Mouse (Mus musculus) CD4-positive naive resting alpha-beta T cell, adult 57 days (primary cell): ENCODE measurements around the gene Tdrd6. TPM values are rescaled to one million over a fixed set of nuclear protein-coding genes. Genes with fewer than 3 reads are reported as not detected.

Experiments
- total RNA-seq: library from RNA; stranded (reverse); gene quantifications from one replicate; pipeline ENCODE4 v1.2.4, GENCODE M21; 2023

Tdrd6 gene
- total RNA-seq, result 0.09 TPM

DNA sequence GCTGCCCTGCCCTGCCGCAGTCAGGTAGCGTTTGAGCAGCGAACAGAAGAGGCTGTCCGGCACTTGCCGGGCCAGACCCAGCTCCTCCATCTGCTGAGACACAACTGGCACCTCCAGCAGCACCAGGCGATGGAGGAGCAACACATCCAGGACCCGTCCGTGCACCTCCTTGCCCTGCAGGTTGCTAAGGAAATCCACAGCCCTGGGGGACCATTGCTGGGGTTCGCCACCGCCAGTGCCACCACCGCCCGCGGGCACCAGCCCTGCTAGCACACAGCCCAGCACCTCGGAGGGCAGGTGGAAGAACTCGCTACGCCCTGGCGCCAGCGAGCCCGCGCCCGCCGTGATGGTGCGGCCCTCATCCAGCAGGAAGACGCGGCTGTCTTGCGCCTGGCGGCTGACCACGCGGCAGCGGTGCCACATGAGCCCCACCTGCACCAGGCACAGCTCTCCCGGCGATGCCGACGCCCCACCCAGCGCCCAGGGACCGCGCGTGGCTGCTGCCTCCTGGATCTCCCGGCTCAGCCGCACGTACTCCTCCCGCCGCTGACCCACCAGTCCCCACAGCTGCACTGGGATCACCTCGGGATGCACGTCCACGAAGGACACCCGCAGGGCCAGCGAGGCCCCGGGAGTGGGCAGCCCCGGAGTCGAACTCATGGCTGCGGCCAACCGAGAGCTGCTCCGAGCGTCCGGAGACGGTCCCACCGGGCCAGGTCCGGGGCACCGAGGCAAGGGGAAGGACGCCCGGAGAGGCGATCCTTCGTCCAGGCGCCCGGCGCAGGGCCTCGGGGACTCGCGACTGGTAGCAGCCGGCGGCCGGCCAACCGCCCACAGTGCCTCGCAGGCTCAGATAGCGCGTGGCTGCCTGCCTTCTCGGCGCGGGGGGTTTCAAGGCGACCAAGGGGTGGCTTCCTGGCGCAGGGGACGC, at the start of gene Tdrd6:
TSS of gene Tdrd6 (minus strand) at position 804 of the 931 bp plus-strand sequence.

DNA sequence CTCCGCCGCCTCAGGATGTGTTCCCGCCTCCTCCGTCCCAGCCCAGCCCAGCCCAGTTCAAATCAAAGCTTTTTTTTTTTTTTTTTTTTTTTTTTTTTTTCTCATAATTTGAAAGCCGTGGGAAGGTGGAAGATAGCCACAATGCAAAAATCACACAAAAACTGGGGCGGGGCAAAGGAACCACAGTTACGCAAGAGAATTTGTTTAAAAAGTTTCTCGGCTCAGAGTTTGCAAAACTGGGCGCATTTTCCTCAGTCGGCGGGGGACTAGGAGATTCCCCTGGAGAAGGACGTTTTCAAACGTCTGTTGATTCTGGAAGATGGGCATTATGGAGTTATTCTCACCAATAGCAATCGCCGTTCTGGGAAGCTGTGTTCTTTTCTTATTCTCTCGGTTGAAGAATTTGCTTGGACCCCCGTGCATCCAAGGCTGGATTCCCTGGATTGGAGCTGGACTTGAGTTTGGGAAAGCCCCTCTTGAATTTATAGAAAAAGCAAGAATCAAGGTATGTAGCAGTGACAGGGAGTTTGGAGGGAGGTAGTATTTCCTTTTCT, 37.3 kb upstream of the Tdrd6 start, which contains the start of gene Cyp39a1:
TSS of gene Cyp39a1 (plus strand) at position 136 of the 554 bp plus-strand sequence.

DNA sequence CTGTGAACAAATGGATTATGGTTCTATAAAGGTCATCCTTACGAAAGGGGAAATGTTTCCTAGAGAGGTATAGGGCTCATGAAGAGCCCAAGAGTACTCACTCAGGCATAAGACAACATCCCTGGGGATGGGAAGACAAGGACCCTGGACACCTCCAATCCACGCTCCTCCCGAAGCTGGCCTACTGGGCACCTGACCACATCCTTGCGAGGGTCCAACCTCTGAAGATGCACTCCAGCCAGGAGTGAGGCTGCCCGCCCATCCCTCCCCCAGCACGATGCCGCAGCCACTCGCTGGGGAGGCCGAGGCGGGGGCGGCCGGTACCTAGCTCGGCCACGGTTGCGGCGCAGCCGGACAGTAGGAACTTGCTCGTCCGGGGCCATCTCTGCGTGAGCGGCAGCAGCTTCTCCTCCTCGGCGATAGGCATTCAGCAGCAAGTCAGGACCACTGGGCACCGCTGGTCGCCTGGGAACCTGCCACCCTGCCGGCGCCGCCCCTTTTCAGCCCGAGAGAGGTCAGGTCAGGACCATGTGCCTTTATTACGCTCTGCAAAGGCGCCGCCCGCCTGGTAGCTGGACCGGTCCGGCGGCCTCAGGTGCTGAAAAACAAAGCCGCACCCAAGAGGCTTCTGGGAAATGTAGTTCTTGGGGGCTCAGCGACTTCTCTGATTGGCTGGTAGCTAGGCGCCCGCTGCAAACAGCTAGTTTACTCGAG, 36.6 kb upstream of the Tdrd6 start, which contains the start of gene Slc25a27:
TSS of gene Slc25a27 (minus strand) at position 639 of the 714 bp plus-strand sequence.

DNA sequence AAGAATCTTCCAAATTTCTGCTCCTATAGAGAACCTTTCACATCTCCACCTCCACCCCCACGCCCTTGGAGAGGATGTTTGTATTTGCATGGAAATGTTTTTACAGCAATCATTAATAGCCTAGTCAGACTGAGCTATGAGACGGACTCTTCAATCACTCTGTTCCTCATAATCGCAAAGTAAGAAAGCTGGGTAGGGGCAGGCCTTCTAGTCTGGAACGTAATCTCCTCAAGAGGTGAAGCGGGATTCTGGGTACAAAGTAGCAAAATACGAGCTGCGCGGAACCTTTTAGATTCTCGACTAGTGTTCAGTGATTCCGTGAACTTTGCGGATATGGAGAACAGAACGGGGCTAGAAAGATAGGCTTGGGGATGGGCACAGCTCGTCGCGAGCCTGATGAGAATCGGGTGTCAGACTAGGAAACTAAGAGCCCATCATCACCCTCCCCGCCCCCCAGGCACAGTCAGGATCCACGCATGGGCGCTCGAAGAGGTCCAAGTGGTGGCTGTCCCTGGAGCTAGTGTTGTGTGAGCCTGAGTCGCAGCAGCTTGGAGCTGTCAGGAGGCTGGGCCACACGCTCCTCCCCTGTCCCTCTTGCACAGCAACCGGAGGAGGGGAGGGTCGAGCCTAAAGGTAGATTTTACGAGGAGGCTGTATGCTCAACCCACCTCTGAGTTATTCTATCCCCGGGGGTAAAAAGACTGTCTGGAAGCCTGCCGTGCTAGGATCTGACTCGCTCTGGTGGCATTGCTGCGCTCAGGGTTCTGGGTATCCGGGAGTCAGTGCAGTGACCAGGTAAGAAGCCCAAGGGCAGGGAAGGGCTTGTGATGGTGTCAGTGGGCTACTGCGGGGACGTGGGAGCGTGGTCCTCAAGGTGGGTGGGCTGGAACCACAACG, 61.9 kb downstream of the Tdrd6 start, which contains the start of gene Pla2g7:
TSS of gene Pla2g7 (plus strand) at position 107 of the 897 bp plus-strand sequence.

Other genes starting within 250 kb of the Tdrd6 start
- gene Mep1a, start 127.5 kb downstream of the Tdrd6 start, total RNA-seq, result not detected
- gene Ankrd66, start 86.7 kb downstream of the Tdrd6 start, total RNA-seq, result not detected
- gene Pla2g7, start 62.2 kb downstream of the Tdrd6 start, total RNA-seq, result 2.9 TPM
- gene Slc25a27, start 36.9 kb upstream of the Tdrd6 start, total RNA-seq, result 15.9 TPM
- 4.6 TPM for gene Cyp39a1, start 37.1 kb upstream of the Tdrd6 start, total RNA-seq
- gene Rcan2, start 171.1 kb upstream of the Tdrd6 start, total RNA-seq, result not detected